Mouse (Mus musculus): Measurements from ENCODE around the gene Gm2916.
"Not testable (repeated sequence)": the region's sequence is repeated elsewhere in the genome, so short reads cannot be mapped to it uniquely, and the experiment has no call there.

Gm2916 gene

GRCm38 (mm10) chr14:3883872-3884271 is at the start of gene Gm2916:
Gene Gm2916 (plus strand): TSS chr14:3884172.
- not testable (repeated sequence) for DNase-seq

GRCm38 (mm10) chr14:3845945-3846344 is 38.0 kb upstream of the Gm2916 start, which contains the start of gene Gm3033:
Gene Gm3033 (plus strand): TSS chr14:3846245.
- not testable (repeated sequence) for DNase-seq

DNA sequence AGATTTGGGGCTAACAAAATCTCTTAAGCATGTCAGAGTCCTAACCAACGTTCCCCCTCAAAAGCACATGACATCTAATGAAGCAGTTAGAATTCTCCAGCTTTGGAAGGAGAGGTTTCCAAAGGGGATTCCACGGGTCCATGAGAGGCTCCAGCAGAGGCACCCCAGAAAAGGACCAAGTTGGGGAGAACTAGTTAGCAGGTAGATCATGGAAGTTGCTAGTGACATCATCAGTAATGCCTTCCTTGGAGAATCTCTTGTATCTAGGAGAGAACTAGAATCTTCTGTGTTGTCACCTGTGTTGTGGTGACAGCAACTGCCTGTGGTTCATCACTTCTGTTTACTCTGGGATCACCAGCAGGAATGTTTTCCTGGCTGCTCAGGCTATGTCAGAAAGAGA is 47.5 kb downstream of the Gm2916 start, which contains the start of gene Gm3029:
TSS of gene Gm3029 (plus strand) at position 301 of the 400 bp plus-strand sequence.
- not testable (repeated sequence) for DNase-seq

DNA sequence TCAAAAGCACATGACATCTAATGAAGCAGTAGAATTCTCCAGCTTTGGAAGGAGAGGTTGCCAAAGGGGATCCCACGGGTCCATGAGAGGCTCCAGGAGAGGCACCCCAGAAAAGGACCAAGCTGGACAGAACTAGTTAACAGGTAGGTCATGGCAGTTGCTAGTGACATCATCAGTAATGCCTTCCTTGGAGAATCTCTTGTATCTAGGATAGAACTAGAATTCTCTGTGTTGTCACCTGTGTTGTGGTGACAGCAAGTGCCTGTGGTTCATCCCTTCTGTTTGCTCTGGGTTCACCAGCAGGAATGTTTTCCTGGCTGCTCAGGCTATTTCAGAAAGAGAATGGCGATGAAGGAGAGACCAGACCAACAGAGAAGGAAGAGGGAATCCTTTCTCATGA is 79.3 kb downstream of the Gm2916 start, which contains the start of gene Gm3095:
TSS of gene Gm3095 (plus strand) at position 301 of the 400 bp plus-strand sequence.
- not testable (repeated sequence) for DNase-seq

All from cerebellum, adult 8-10 months (tissue).